Mouse (Mus musculus) c-Kit-positive CD71-negative TER-119-negative erythroid progenitor cells, embryonic 14.5 days (primary cell): Measurements from ENCODE around the gene Klc4.

Experiments
- DNase-seq: peaks from one replicate; pipeline ENCODE4 v3.0.0-alpha.2; 2013; ENCODE audit warnings: low read depth

Klc4 gene

DNA sequence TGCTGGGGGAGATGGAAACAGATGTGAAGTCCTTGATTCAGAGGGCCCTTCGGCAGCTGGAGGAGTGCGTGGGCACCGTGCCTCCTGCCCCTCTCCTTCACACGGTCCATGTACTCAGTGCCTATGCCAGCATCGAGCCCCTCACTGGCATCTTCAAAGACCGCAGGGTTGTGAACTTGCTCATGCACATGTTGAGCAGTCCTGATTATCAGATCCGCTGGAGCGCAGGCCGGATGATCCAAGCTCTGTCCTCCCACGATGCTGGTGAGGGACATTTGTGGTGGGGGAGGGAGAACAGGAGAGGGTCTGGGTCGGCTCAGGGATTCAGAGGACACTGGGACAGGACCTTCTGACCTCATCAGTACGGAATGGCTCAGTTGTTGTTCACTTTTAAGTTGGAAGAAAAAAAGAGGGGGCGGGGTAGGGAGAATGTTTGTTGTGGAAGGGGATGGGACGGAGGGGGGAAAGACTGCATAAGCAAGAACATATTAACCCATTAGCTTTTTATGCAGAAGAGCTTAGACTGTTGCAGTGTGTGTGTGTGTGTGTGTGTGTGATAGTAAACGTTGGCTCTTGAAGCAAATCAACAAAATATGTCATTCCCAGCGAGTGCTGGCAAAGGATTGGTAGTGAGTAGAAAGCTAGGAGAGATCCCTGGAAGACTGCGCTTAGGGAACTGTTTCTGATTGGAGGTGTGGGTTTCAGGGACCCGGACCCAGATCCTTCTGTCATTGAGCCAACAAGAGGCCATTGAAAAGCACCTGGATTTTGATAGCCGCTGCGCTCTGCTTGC lies 6.1 kb upstream of the Klc4 start:
- DNase-seq, result no peak

DNA sequence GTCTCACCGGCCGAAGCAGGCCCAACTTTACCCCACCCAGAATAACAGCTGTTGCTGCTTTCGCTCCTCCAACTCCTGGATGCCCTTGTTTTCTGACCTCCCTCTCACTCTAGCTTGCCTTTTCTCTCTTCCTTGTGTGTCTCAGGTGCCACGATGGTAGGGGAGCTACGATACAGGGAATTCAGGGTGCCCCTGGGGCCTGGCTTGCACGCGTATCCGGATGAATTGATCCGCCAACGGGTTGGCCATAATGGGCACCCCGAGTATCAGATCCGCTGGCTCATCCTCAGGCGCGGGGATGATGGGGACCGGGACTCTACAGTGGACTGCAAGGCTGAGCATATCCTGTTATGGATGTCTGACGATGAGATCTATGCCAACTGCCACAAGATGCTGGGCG lies 5.5 kb upstream of the Klc4 start:
- no peak for DNase-seq

DNA sequence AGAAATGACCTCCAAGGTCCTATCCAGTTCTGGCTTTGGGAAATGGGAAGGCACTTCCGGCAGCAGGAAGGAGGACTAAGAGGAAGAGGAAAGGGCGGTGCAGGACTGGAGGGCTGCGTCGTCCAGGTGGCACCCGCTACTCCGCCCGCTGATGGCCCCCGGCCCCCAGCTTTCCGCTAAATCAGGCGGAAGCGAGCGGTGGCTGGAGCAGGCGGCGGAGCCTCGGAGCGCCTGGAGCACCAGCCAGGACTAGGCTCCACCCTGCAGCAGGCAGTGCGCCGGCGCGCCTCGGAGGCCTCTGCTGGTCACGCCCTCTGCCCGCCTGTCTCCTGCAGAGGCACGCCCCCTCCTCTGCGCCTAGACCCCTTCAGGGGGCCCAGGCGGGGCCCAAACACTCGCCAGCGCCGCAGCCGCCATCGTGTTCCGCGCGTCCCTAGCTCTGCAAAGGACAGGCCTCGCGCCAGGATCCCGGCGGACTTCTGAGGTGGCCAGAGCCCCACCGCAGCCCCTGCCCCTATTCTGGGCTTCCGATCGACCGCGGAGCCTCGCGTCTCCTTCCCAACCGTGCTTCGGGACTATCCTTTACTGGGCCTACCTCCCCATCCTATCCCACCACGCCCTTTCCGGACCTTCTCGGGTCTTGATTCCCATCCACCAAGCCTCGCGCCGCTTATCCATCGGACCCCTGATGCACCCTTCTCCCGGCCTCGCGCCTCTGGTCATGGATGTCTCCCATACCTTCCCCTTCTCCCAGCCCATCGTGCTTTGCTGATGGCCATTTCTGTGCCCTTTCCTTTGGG lies 4.6 kb upstream of the Klc4 start, which contains the start of gene Cul7:
Cul7 (plus strand) TSS at position 106 of the 800 bp plus-strand sequence.
- DNase-seq, result peak; percentile 71

DNA sequence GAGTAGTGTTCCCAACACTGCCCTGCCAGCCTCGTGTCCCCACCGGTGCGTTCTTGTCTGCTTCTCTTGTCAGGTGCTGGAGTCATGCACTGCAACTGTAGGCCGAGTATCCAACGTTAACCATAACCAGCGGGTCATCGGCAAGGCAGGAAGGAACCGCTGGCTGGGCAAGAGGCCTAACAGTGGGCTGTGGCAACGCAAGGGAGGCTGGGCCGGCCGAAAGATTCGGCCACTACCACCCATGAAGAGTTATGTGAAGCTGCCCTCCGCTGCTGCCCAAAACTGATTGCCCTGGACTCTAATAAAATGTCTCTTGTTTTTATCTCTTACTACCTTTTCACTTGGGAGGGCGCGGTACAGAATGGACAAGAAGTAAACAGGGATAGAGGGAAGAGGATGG lies 4.0 kb upstream of the Klc4 start:
- DNase-seq, result no peak

DNA sequence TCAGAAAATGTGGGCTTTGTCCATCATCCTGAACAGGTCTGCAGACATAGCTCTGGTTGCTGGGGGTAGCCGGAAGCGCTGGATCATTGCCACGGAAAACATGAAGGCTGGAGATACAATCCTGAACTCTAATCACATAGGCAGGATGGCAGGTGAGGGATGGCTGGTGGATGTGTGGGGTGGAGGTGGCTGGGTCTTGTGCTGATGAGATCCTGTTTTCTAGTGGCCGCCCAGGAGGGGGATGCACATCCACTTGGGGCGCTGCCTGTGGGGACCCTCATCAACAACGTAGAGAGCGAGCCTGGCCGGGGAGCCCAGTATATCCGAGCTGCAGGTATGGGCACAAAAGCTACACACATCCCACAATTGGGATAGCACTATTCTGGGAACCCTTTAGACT lies 2.6 kb upstream of the Klc4 start:
- DNase-seq, result no peak

DNA sequence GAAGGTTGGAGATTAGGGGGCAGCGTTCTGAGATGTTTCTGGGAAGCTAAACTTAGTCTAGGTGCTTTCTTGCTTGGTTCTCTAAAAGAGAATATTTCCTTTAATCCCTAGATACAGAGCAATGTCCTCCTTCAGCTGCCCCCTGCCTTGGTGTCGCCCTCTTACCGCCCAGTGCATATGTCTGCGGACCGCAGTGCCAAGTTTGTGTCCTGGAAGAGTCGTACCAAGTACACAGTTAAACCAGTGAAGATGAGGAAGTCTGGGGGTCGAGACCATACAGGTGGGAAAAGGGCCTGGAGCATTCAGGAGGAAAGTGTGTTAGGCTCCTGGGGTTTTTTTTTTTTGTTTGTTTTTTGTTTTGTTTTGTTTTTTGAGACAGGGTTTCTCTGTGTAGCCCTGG lies 1.5 kb upstream of the Klc4 start:
- no peak for DNase-seq

DNA sequence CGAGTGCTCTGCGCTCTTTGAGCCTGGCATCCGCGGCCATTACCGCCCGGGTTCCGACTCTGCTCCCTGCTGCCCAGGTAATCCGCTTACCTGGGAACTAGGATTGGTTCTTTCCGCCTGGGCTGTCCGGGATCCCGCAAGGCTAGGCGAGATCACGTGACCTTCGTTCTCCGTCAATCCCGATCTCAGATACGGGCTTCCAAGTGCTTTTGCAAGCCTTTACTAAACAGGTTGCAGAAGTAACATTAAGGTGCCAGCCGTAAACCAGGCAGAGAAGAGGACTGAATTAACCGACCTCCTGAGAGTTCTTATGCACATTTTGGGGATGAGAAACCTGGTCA lies 470 bp upstream of the Klc4 start:
- DNase-seq, result peak; percentile 58

DNA sequence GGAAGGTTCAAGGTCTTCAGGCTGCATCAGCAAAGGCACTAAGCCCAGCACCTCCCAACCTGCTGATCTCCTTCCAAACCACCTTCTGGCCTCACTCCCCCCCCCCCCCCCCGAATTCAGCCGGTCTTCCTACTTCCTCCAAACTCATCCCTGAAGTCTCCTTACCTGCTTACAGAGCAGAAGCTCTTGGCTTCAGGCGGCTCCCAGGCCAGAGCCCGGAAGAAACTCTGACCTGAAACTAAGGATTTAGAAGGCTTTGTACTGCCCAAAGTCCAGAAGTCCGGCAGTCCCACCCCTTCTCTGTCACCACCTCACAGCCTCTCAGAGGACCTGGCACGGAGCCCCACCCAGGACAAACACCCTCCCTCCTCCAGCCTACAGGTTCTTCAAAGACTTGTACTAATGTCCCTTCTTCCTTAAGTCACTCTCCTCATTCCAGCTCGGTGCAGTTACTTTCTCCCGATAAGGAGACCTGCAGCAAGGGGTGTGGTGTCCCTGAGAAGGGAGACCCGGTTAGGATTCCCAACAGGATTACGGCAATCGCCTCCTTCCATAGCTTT lies 826 bp downstream of the Klc4 start:
- no peak for DNase-seq

DNA sequence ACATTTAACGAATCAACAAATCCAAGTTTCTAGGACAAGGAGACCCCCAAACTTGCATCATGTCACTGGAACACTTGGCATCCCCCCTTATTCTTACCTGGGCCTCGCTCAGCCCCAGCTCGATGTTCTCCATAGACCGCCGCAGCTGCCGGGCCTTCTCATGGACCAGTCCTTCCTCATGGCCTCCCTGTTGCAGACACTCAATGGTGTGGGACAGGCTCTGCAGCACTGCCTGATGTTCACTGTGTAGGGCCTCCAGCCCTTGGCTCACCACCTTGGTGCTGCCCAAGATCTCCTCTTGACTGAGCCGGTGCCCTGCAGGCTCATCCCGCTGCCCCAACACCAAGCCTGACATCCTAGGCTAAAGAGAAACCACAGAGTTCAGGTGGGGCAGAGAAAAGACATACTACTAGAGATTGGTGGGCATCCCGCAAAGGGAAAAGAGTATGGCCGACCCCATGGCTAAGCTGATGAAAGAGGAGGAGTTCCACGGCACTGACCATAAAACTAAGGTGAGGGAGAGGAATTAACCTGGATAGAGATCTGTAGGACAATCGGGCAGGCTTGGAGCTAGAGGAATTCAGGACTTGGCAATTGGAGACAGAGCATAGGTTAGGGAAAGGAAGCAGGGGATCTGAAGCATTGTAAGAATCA lies 1.5 kb downstream of the Klc4 start:
- DNase-seq, result no peak

DNA sequence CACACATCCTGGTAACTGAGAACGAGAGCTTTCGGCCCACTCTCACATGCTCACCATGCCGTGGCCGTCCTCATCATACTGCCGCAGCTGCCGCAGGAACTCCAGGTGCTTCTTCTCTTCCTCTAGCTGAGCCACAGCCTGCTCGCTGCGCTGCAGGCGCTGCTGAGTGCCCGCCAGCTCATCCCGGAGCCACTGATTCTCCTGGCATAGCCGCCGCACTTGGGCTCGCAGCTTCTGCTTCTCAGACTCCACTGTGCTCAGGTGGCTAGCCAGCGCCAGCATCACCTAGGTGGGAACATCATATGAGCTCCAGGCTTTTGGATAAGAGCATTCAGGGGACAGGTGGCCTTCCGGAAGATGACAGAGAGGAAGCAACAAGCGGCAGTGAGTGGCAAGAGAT lies 3.8 kb downstream of the Klc4 start:
- DNase-seq, result no peak

DNA sequence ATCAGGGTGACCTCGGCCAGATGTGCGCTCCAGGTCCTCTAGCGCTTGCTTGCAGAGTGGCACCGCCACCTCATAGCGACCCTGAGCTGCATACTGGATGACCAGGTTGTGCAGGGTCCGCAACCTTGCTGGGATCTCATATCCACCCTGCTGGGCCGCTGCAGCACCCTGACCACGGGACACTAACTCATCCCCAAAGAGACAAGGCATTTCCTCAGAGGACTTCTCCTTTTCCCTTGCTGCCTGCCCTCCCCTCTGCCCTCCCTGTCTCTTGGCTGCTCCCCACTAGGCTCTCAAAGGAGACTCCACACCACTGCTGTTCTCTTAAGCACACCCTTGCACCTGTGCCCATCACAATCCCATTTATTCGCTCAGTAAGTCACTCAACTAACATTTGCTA lies 5.9 kb downstream of the Klc4 start:
- DNase-seq, result no peak

DNA sequence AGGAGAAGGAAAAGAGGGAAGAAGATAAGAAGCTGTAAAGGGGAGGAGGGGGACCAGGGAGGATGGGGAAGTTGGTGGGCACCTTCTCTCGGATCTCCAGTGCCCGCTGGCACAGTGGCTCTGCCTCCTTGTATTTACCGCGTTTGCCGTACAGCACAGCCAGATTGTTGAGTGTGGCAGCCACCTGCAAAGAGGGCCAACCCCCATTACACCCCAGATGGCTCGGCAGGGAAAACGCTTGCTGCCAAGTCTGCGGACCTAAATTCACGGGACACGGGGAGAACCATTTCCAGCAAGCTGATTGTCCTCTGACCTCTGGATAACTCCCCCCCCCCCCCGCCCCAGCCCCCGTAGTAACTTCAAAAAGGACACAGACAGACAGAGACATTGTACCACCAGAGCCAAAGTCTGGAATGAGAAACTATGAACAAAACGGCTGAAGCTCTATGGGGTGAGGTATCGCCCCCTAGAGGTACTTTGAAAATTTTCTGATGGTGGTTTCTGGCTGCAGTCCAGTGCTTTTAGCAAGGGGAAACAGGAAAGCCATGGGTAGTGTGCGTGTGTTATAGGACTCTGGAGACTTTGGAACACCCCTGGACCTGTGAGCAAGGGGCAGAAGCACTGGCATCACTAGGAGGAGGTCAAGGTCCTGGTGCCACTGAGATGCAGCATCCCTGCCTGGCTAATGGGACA lies 8.8 kb downstream of the Klc4 start:
- DNase-seq, result peak; percentile 50

DNA sequence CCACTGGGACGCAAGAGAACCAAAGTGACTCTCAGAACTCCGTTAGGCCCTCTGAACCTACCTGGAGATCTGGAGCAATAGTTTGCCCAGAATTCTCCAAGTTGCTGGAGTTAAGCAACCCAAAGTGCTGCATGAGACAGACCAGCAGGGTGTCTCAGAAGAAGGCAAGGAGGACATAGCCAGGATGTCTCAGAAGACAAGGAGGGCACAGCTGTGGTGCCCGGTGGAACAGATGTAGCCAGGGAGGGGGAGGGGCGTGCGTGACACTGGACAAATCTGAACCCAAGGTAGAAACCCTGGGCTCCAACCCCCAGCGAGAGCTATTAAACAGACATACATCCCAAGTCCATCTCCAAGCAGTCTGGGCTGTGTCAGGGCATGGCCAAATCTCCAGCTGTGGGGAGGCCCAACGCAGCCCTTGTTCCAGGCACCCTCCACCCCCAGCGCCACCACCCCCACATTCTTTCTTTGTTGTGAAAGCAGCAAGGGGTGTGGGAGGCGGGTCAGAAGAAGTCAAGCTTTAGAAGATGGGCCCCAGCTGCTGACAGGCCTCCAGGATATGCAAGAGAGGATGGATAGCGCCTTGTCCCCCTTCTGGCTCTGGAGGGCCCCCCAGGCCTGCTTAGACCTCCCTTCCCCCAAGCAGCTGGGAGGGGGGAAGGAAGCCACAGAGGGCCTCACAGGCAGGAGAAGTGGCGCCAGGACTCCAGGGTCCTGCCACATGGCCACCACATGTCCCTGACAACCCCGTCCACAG lies 16.0 kb downstream of the Klc4 start:
- no peak for DNase-seq

DNA sequence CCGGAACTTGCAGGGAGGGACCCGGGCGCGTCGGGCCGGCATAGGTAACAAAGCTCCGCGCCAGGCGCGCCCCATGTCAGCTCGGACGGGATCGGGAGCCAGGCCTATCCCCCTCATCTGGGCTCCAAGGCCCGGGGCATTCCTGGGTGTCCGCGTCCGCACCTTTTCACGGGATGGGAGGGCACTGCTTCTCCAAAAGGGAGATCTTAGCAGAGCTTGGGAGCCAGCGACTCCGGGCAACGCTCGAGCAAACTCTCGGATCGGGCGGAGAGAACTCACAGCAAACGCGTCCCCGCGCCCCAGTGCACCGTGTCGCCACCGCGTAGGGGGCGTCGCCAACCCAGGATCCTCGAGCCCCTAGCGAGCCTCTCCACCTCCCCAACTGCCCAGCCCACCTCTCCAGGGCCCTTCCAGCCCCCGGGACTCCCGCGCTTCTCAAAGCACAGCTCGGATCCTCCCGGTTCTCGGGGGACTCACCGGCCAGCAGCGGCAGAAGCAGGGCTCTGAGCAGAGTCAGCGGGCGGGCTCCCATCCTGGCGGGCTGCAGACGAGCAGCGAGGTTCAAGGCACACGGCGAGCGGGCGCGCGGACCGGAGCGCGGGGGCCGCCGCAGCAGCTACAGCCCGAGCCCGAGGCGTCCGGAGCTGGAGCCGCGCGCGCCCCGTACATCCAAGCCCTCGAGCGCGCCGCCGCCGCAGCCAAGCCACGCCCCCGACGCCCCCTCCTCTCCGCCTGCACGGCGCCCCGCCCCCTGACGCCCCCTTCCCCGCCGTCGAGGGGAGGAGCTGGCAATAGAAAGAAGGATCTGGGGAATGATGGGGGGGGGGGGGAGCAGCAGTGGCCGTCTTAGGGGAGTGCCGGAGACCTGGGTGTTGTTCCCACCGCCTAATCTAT lies 16.8 kb downstream of the Klc4 start, which contains the start of gene Ptk7:
Ptk7 (minus strand) TSS at position 714 of the 894 bp plus-strand sequence.
- no peak for DNase-seq

DNA sequence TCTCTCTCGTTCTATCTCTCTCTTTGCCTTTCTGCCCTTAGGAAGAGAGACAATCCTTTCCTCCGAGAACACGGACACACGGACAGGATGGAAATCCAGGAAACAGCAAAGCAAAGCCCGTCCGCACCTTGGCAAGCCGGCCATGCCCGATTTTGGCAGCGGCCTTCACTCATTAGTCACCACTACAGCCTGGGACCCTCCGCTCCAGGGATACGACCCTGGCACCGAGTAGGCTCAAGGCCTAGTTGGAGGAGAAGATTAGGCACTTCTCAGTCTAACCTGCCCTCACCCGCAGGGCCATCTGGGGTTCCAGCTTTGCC lies 17.4 kb downstream of the Klc4 start:
- DNase-seq, result no peak

DNA sequence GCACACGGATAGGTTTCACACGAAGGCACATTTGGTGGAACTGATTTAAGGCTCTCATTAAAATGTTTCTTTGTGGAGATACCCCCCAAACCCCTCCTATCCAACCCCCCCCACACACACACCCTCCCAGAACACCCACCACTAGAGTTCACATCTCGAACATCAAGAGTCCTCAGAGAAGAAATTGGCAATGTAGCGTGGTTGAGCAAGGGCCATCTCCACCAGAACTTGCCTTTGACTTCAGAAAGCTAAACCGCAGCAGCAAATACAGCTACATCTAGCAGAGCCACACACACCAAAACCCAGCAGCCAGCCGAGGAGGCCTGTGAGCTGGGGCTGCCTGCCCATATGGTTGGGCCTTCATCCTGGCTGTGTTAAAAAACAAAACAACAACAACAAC lies 18.4 kb downstream of the Klc4 start:
- DNase-seq, result no peak

DNA sequence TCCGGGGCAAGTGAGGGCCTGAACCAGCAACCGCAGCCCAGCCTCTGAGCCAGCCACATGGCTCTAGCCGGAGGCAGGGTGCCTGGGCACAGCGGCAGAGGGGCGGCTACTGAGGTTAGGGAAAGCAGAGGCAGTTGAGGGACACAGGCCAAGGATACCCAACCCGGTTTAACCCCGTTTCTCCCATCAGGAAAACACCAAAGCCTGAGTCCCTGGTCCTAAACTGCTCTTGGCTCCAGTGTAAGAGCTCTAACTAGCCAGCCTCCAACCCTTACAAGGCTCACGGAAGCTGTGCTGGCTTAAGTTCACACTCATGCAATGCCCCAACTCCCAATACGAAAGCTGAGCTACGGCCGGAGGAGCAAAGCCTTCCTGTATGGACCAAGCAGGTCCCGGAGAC lies 21.2 kb downstream of the Klc4 start:
- no peak for DNase-seq

DNA sequence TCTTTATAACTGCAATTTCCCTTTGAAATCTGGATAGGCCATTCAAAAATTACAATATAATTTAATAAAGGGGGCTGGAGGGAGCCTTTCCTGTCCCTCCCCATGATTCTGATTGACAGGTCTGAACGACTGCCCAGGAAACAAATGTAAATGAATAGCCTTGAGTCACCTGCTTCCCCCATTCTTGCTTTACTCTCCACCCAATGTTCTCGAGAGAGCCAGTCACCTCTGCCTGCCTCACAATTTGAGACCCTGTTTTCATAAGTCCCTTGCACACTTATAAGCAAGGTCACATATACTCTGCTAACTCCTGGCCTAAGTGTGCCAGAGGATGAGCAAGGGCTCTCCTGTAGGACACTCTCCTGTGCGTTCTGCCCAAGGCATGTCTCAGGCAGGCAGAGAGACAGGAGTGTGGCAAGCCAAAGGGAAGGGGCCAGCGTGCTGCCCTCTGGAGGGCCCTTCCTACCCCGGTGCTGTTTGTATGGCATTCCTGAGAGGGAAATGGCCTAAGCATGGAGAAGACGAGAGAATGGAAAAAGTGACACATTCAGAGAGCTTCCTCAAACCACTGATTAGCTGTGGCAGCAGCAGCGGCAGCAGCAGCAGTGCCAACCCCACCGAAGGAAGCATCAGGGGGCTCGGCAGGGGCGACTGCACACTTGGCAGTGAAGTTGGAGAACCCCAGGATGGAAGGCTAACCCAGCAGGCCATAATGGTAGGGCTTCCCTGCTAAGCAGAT lies 21.8 kb downstream of the Klc4 start:
- peak; percentile 45 for DNase-seq

DNA sequence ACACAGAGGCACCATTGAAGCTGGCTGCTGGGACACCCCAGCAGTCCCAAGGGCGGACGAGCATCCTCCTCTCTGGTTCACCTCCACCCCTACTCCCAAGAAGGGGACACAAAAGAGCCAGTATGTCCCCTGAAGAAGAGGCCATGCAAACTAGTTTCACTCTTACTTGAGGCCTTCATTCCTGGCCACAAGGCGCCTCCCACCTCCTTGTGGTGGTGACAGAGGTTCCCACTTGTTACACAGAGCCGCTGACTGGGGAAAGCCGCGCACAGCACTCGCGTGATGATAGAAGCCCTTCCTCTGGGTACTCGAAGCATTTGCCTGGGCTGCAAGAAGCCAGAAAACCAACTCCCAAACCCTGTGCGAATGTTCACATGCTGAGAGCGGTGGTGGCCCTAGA lies 23.6 kb downstream of the Klc4 start:
- peak; percentile 42 for DNase-seq

DNA sequence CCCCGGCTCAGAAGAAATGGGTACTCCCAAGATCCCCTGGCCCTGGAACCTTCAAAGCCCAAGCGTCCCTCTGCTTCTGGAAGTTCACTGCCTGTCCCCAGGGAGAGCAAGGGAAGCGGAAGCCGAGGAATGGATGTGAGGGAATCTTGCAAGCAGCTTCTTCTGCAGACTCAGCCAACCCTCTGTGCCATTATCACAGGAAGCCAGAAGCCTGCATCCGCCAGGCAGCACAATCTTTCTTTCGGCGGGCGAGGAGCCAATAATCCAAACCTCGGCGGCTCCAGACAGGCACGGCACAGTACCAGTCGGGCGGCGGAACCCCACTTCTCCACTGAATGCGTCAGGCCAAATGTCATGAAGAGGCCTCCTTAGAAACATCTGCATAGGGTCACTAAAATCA lies 24.5 kb downstream of the Klc4 start:
- no peak for DNase-seq
